Mouse (Mus musculus) kidney, embryonic 16.5 days (tissue): ENCODE data around the gene Cfc1. TPM values are rescaled to one million over a fixed set of nuclear protein-coding genes. Genes with fewer than 3 reads are reported as not detected.
A peak's percentile ranks its signal among the peaks of the same experiment; 100 is the strongest.
"Not testable (repeated sequence)": the region's sequence is repeated elsewhere in the genome, so short reads cannot be mapped to it uniquely, and the experiment has no call there.

Experiments used
- ATAC-seq: fragments of 200-750 bp; cut with Nextera tagmentation; 2 replicates; pipeline ENCODE4 v1.8.0; 2017; ENCODE audit warnings: moderate TSS enrichment; ENCODE audit not compliant: low FRiP score, low TSS enrichment
- H3K27ac ChIP-seq: fragments of 300-500 bp; sonication (generic); 2 replicates; pipeline ENCODE4 v1.5.1; 2014; ENCODE audit warnings: low read length
- H3K27me3 ChIP-seq: fragments of 300-500 bp; sonication (generic); 2 replicates; pipeline ENCODE4 v1.6.1; 2014; ENCODE audit warnings: low read length, control low read depth, mixed read lengths; ENCODE audit not compliant: insufficient read depth
- H3K36me3 ChIP-seq: fragments of 300-500 bp; sonication (generic); 2 replicates; pipeline ENCODE4 v1.6.1; 2014; ENCODE audit warnings: low read length, control low read depth, mixed read lengths; ENCODE audit not compliant: insufficient read depth
- H3K4me1 ChIP-seq: fragments of 300-500 bp; sonication (generic); 2 replicates; pipeline ENCODE4 v1.6.1; 2014; ENCODE audit warnings: low read length, control low read depth, mixed read lengths; ENCODE audit not compliant: insufficient read depth
- H3K4me2 ChIP-seq: fragments of 300-500 bp; sonication (generic); replicated peaks from 2 replicates; pipeline ENCODE4 v1.6.1; 2014; ENCODE audit warnings: low read depth, low read length
- H3K4me3 ChIP-seq: fragments of 300-500 bp; sonication (generic); 2 replicates; pipeline ENCODE4 v1.5.1; 2014; ENCODE audit warnings: mild to moderate bottlenecking, low read length
- H3K9ac ChIP-seq: fragments of 300-500 bp; sonication (generic); replicated peaks from 2 replicates; pipeline ENCODE4 v1.6.1; 2014; ENCODE audit warnings: low read length
- H3K9me3 ChIP-seq: fragments of 300-500 bp; sonication (generic); 2 replicates; pipeline ENCODE4 v1.6.1; 2016; ENCODE audit warnings: low read length, control low read depth
- WGBS: fragments of 180-500 bp; shearing (Covaris S2); extraction: QIAGEN DNeasy Blood & Tissue Kit; methylation state at CpG from one replicate; pipeline ENCODE4 v1.1.7; 2014; 5-methylcytosine and 5-hydroxymethylcytosine counted together
- polyA plus RNA-seq: library from polyadenylated mRNA; unstranded; fragments of >200 nt; fragmentation: Nextera tagmentation; extraction: Ambion mirVana; gene quantifications from 2 replicates; pipeline ENCODE4 v1.2.1, GENCODE M21; 2015

The Cfc1 gene
- polyA plus RNA-seq, 1 experiment from 2014 or later: 0.15 TPM

- H3K36me3 ChIP-seq: no peaks in the 10 kb centered on the region
- H3K4me1 ChIP-seq: 0 out of 2 replicates have a peak, but pooled peaks cover 9% of the 10 kb centered on the region
- no peaks in the 10 kb centered on the region for H3K27me3 ChIP-seq
- no peaks in the 10 kb centered on the region for H3K9me3 ChIP-seq
- H3K27ac ChIP-seq: no peak overlapping the region
- no peak overlapping the region for H3K4me3 ChIP-seq
- peak; percentile 69; the same call in 1 of the 2 replicates for ATAC-seq
- no peak overlapping the region for H3K9ac ChIP-seq
- no peak overlapping the region for H3K4me2 ChIP-seq
- WGBS: 6% methylated on average over 3 of the region's 3 CpGs
Measured at GRCm38 (mm10) chr1:34511027-34511426, 24.4 kb upstream of the Cfc1 start.

- ATAC-seq: no peak
- WGBS: 81% methylated on average over 4 of the region's 4 CpGs
- no peak overlapping the region for H3K4me3 ChIP-seq
Measured at GRCm38 (mm10) chr1:34513068-34513467, 22.4 kb upstream of the Cfc1 start.

GRCm38 (mm10) chr1:34516595-34516994 lies 18.9 kb upstream of the Cfc1 start:
- no peaks in the 10 kb centered on the region for H3K27me3 ChIP-seq
- H3K4me1 ChIP-seq: no peaks in the 10 kb centered on the region
- no peak for ATAC-seq
- no peak overlapping the region for H3K27ac ChIP-seq
- H3K9ac ChIP-seq: no peak overlapping the region
- no peak overlapping the region for H3K4me2 ChIP-seq
- no peaks in the 10 kb centered on the region for H3K9me3 ChIP-seq
- no peak overlapping the region for H3K4me3 ChIP-seq
- 36% methylated on average over 5 of the region's 5 CpGs for WGBS
- no peaks in the 10 kb centered on the region for H3K36me3 ChIP-seq

More at GRCm38 (mm10) chr1:34513068-34513467, 22.4 kb upstream of the Cfc1 start:
- H3K36me3 ChIP-seq: no peaks in the 10 kb centered on the region
- H3K4me2 ChIP-seq: no peak overlapping the region
- 0 out of 2 replicates have a peak, but pooled peaks cover 9% of the 10 kb centered on the region for H3K4me1 ChIP-seq
- H3K27ac ChIP-seq: no peak overlapping the region
- H3K27me3 ChIP-seq: no peaks in the 10 kb centered on the region
- no peak overlapping the region for H3K9ac ChIP-seq
- H3K9me3 ChIP-seq: no peaks in the 10 kb centered on the region

- not testable (repeated sequence) for ATAC-seq, H3K4me3 ChIP-seq
- 56% methylated on average over 6 of the region's 6 CpGs for WGBS
Measured at GRCm38 (mm10) chr1:34517297-34517696, 18.2 kb upstream of the Cfc1 start.

GRCm38 (mm10) chr1:34517797-34518196 lies 17.7 kb upstream of the Cfc1 start:
- H3K27me3 ChIP-seq, ATAC-seq, H3K4me2 ChIP-seq, H3K4me3 ChIP-seq, H3K36me3 ChIP-seq, H3K27ac ChIP-seq, H3K9me3 ChIP-seq, H3K4me1 ChIP-seq, H3K9ac ChIP-seq: not testable (repeated sequence)
- WGBS: 35% methylated on average over 1 of the region's 1 CpGs

More at GRCm38 (mm10) chr1:34517297-34517696, 18.2 kb upstream of the Cfc1 start:
- not testable (repeated sequence) for H3K27ac ChIP-seq, H3K27me3 ChIP-seq, H3K9me3 ChIP-seq, H3K4me2 ChIP-seq, H3K36me3 ChIP-seq, H3K9ac ChIP-seq, H3K4me1 ChIP-seq

GRCm38 (mm10) chr1:34518259-34518658 lies 17.2 kb upstream of the Cfc1 start:
- Histone ChIP-seq H3K27ac (no peak overlapping the region), H3K36me3 (no peaks in the 10 kb centered on the region), H3K27me3 (no peaks in the 10 kb centered on the region), H3K9me3 (no peaks in the 10 kb centered on the region), H3K4me3 (no peak overlapping the region), H3K9ac (no peak overlapping the region), H3K4me2 (no peak overlapping the region), H3K4me1 (no peaks in the 10 kb centered on the region)
- WGBS: 83% methylated on average over 1 of the region's 1 CpGs
- no peak for ATAC-seq

- no peak overlapping the region for H3K4me2 ChIP-seq
- H3K27ac ChIP-seq: no peak overlapping the region
- 81% methylated on average over 6 of the region's 6 CpGs for WGBS
- no peaks in the 10 kb centered on the region for H3K36me3 ChIP-seq
- no peak overlapping the region for H3K9ac ChIP-seq
- no peak for ATAC-seq
- no peaks in the 10 kb centered on the region for H3K4me1 ChIP-seq
- no peak overlapping the region for H3K4me3 ChIP-seq
- H3K27me3 ChIP-seq: no peaks in the 10 kb centered on the region
- no peaks in the 10 kb centered on the region for H3K9me3 ChIP-seq
Measured at GRCm38 (mm10) chr1:34522205-34522849, 13.1 kb upstream of the Cfc1 start.

GRCm38 (mm10) chr1:34522850-34523244 lies 12.6 kb upstream of the Cfc1 start:
- no peak for ATAC-seq
- H3K27me3 ChIP-seq: no peaks in the 10 kb centered on the region
- 86% methylated on average over 3 of the region's 3 CpGs for WGBS

GRCm38 (mm10) chr1:34523647-34524046 lies 11.8 kb upstream of the Cfc1 start:
- no peaks in the 10 kb centered on the region for H3K9me3 ChIP-seq
- H3K9ac ChIP-seq: no peak overlapping the region
- no peaks in the 10 kb centered on the region for H3K36me3 ChIP-seq
- WGBS: 79% methylated on average over 3 of the region's 3 CpGs
- no peak overlapping the region for H3K4me3 ChIP-seq
- H3K4me1 ChIP-seq: no peaks in the 10 kb centered on the region
- no peaks in the 10 kb centered on the region for H3K27me3 ChIP-seq
- H3K4me2 ChIP-seq: no peak overlapping the region
- ATAC-seq: no peak
- no peak overlapping the region for H3K27ac ChIP-seq

More at GRCm38 (mm10) chr1:34522850-34523244, 12.6 kb upstream of the Cfc1 start:
- Histone ChIP-seq H3K27ac (no peak overlapping the region), H3K36me3 (no peaks in the 10 kb centered on the region), H3K9me3 (no peaks in the 10 kb centered on the region), H3K9ac (no peak overlapping the region), H3K4me3 (no peak overlapping the region), H3K4me2 (no peak overlapping the region), H3K4me1 (no peaks in the 10 kb centered on the region)

- not testable (repeated sequence) for H3K4me3 ChIP-seq, H3K9me3 ChIP-seq, H3K4me2 ChIP-seq, H3K36me3 ChIP-seq, H3K4me1 ChIP-seq, H3K9ac ChIP-seq, ATAC-seq, H3K27ac ChIP-seq
- WGBS: 52% methylated on average over 3 of the region's 3 CpGs
- H3K27me3 ChIP-seq: peaks cover 29% of the 10 kb centered on the region
Measured at GRCm38 (mm10) chr1:34534574-34534973, 874 bp upstream of the Cfc1 start.
